In genomic region chr5:120626399-120626798, GRCm38 (mm10) we compare ENCODE assay signal across 9 mouse cellular contexts. TPM values are rescaled to one million over a fixed set of nuclear protein-coding genes. Genes with fewer than 3 reads are reported as not detected.
DNase-seq lines count a peak whose midpoint lies in the region; ATAC-seq and TF ChIP-seq lines count a peak whose summit lies in the region.
"Had no signal": no experiment of that assay in that cellular context is flagged by ENCODE, and none has a peak within 500 bp of the region (broad histone marks: within the 10 kb centered on the region; RNA-seq: fewer than 3 reads in every experiment).

No protein-coding gene starts in this region.

- no peaks in the 10 kb centered on the region; the same call in 1 of the 2 replicates for H3K27me3 ChIP-seq in kidney, postnatal 0 days (ENCODE audit: insufficient read depth, low read length)

- no peaks in the 10 kb centered on the region for H3K9me3 ChIP-seq in kidney, postnatal 0 days (replicated peaks; ENCODE audit: low read length)
- H3K9me3 ChIP-seq: embryonic facial prominence, embryonic 15.5 days had no signal

- peaks cover 57% of the 10 kb centered on the region for H3K36me3 ChIP-seq in kidney, postnatal 0 days (ENCODE audit: insufficient read depth, low read length)

- 47% methylated on average over 19 of the region's 19 CpGs for WGBS in kidney, postnatal 0 days

- H3K4me2 ChIP-seq in kidney, postnatal 0 days (ENCODE audit: low read length), result no peak overlapping the region
- H3K4me2 ChIP-seq: embryonic facial prominence, embryonic 15.5 days had no signal

- peak; percentile 71 for DNase-seq in kidney, postnatal 0 days (ENCODE audit: low spot score)
- no peak for DNase-seq in kidney, adult 18-20 months
- peak; percentile 18 for DNase-seq in NIH3T3 (ENCODE audit: low read depth)
- DNase-seq in naive thymus-derived CD4-positive, alpha-beta T cell, adult 2 months (ENCODE audit: low read depth), result peak; percentile 28
- DNase-seq in left cerebral cortex, adult 9 months (ENCODE audit: low spot score in 2 of 2), result no peak
- no peak for DNase-seq in right cerebral cortex, postnatal 36 days (ENCODE audit: low spot score in 2 of 2)
- no peak for DNase-seq in gastrocnemius, adult 18-20 months (ENCODE audit: low spot score)

- no peaks in the 10 kb centered on the region for H3K4me1 ChIP-seq in kidney, postnatal 0 days (replicated peaks; ENCODE audit: insufficient read depth, low read length)

- no peak for TF ChIP-seq CTCF in kidney, postnatal 0 days (IDR thresholded peaks at IDR 0.05; ENCODE audit: low read depth)

- H3K27ac ChIP-seq in kidney, postnatal 0 days, result no peak overlapping the region
- H3K27ac ChIP-seq: embryonic facial prominence, embryonic 15.5 days had no signal

- ATAC-seq in kidney, postnatal 0 days (replicated peaks; ENCODE audit: low FRiP score, low read depth), result peak; percentile 71
- peak; percentile 36 for ATAC-seq in granulocyte monocyte progenitor cell, adult 5-6 weeks (replicated peaks; ENCODE audit: poor library complexity, severe bottlenecking)

- no peak overlapping the region for H3K4me3 ChIP-seq in kidney, postnatal 0 days (replicated peaks; ENCODE audit: low read depth, low read length)
- H3K4me3 ChIP-seq: embryonic facial prominence, embryonic 15.5 days had no signal

- no peak overlapping the region for H3K9ac ChIP-seq in kidney, postnatal 0 days (ENCODE audit: low read depth, low read length)
- H3K9ac ChIP-seq: embryonic facial prominence, embryonic 15.5 days had no signal

RNA-seq across cellular contexts. Expression of gene Cfap73, which starts 7.6 kb away (rescaled TPM):
- polyA plus RNA-seq in kidney, postnatal 0 days (2015; fragmentation: Nextera tagmentation; extraction: Ambion mirVana), result not detected in 2 replicates
- total RNA-seq in granulocyte monocyte progenitor cell, adult 5-6 weeks (2014; fragmentation: Nextera tagmentation), result not detected in 2 replicates
- not detected in 2 replicates for total RNA-seq in granulocyte monocyte progenitor cell, adult 5-6 weeks (2017)
- total RNA-seq in gastrocnemius, adult 18-20 months (2021), result not detected

RNA-seq across cellular contexts. Expression of gene Ddx54, which starts 13.9 kb away (rescaled TPM):
- polyA plus RNA-seq in kidney, postnatal 0 days (2015; fragmentation: Nextera tagmentation; extraction: Ambion mirVana), result 34.8 and 38.6 TPM in 2 replicates
- 21.5 and 27.9 TPM in 2 replicates for total RNA-seq in granulocyte monocyte progenitor cell, adult 5-6 weeks (2014; fragmentation: Nextera tagmentation)
- total RNA-seq in granulocyte monocyte progenitor cell, adult 5-6 weeks (2017), result 33.1 and 38.7 TPM in 2 replicates
- total RNA-seq in gastrocnemius, adult 18-20 months (2021), result 10 to 100 TPM; 15.8 to 15.9 TPM

RNA-seq across cellular contexts. Expression of gene Rita1, which starts 14.0 kb away (rescaled TPM):
- 14.3 and 16.3 TPM in 2 replicates for polyA plus RNA-seq in kidney, postnatal 0 days (2015; fragmentation: Nextera tagmentation; extraction: Ambion mirVana)
- total RNA-seq in granulocyte monocyte progenitor cell, adult 5-6 weeks (2014; fragmentation: Nextera tagmentation), result 3.0 and 5.3 TPM in 2 replicates
- total RNA-seq in granulocyte monocyte progenitor cell, adult 5-6 weeks (2017), result 1.8 and 3.9 TPM in 2 replicates
- total RNA-seq in gastrocnemius, adult 18-20 months (2021), result 1 to 10 TPM; 7.0 to 7.5 TPM

RNA-seq across cellular contexts. Expression of gene Rasal1, which starts 22.2 kb away (rescaled TPM):
- 0.36 and 0.39 TPM in 2 replicates for polyA plus RNA-seq in kidney, postnatal 0 days (2015; fragmentation: Nextera tagmentation; extraction: Ambion mirVana)
- total RNA-seq in granulocyte monocyte progenitor cell, adult 5-6 weeks (2014; fragmentation: Nextera tagmentation), result not detected in 2 replicates
- not detected in 2 replicates for total RNA-seq in granulocyte monocyte progenitor cell, adult 5-6 weeks (2017)
- total RNA-seq in gastrocnemius, adult 18-20 months (2021), result not detected

RNA-seq across cellular contexts. Expression of gene Iqcd, which starts 37.6 kb away (rescaled TPM):
- polyA plus RNA-seq in kidney, postnatal 0 days (2015; fragmentation: Nextera tagmentation; extraction: Ambion mirVana), result 1.1 and 1.4 TPM in 2 replicates
- total RNA-seq in granulocyte monocyte progenitor cell, adult 5-6 weeks (2014; fragmentation: Nextera tagmentation), result not detected in 2 replicates
- total RNA-seq in granulocyte monocyte progenitor cell, adult 5-6 weeks (2017), result not detected in 2 replicates
- total RNA-seq in gastrocnemius, adult 18-20 months (2021), result not detected

Comparison
In these comparisons a context has a peak if more than half of its experiments do, and no peak if none do; other contexts are left out.
1. DNase-seq: peak in kidney, postnatal 0 days (single experiment), NIH3T3 (single experiment) and naive thymus-derived CD4-positive, alpha-beta T cell, adult 2 months (single experiment); none in kidney, adult 18-20 months (single experiment), left cerebral cortex, adult 9 months (0 of 2), right cerebral cortex, postnatal 36 days (0 of 2) and gastrocnemius, adult 18-20 months (single experiment).